Mouse (Mus musculus) lung, embryonic 15.5 days (tissue): ENCODE data around the gene Ttc29. TPM values are rescaled to one million over a fixed set of nuclear protein-coding genes. Genes with fewer than 3 reads are reported as not detected.

Source experiments
- ATAC-seq: fragments of 200-750 bp; cut with Nextera tagmentation; 2 replicates; pipeline ENCODE4 v1.8.0; 2017; ENCODE audit warnings: moderate number of reproducible peaks, borderline replicate concordance; ENCODE audit not compliant: low FRiP score, low TSS enrichment; ENCODE audit errors: extremely low read depth
- H3K27ac ChIP-seq: fragments of 300-500 bp; sonication (generic); 2 replicates; pipeline ENCODE4 v1.5.1; 2015; ENCODE audit warnings: moderate library complexity, mild to moderate bottlenecking, inconsistent platforms
- H3K27me3 ChIP-seq: fragments of 300-500 bp; sonication (generic); 2 replicates; pipeline ENCODE4 v1.6.1; 2015; ENCODE audit warnings: inconsistent platforms
- H3K36me3 ChIP-seq: fragments of 300-500 bp; sonication (generic); 2 replicates; pipeline ENCODE4 v1.6.1; 2015; ENCODE audit warnings: inconsistent platforms
- H3K4me1 ChIP-seq: fragments of 300-500 bp; sonication (generic); 2 replicates; pipeline ENCODE4 v1.6.1; 2015; ENCODE audit warnings: inconsistent platforms
- H3K4me2 ChIP-seq: fragments of 300-500 bp; sonication (generic); 2 replicates; pipeline ENCODE4 v1.6.1; 2015; ENCODE audit warnings: inconsistent platforms, mild to moderate bottlenecking, moderate library complexity
- H3K4me3 ChIP-seq: fragments of 300-500 bp; sonication (generic); 2 replicates; pipeline ENCODE4 v1.5.1; 2015; ENCODE audit warnings: mild to moderate bottlenecking, inconsistent platforms
- H3K9ac ChIP-seq: fragments of 300-500 bp; sonication (generic); 2 replicates; pipeline ENCODE4 v1.6.1; 2015; ENCODE audit warnings: inconsistent platforms
- H3K9me3 ChIP-seq: fragments of 300-500 bp; sonication (generic); 2 replicates; pipeline ENCODE4 v1.6.1; 2016; ENCODE audit warnings: inconsistent platforms
- WGBS: fragments of 180-500 bp; shearing (Covaris S2); methylation state at CpG from one replicate; pipeline ENCODE4 v1.1.7; 2015; 5-methylcytosine and 5-hydroxymethylcytosine counted together
- polyA plus RNA-seq: library from polyadenylated mRNA; unstranded; fragments of >200 nt; fragmentation: Nextera tagmentation; extraction: Ambion mirVana; gene quantifications from 2 replicates; pipeline ENCODE4 v1.2.1, GENCODE M21; 2015

Ttc29 gene
- polyA plus RNA-seq, 1 experiment from 2014 or later, result 2.0 TPM

- Histone ChIP-seq H3K4me1 (no peaks in the 10 kb centered on the region), H3K4me3 (no peak overlapping the region), H3K9me3 (no peaks in the 10 kb centered on the region), H3K4me2 (no peak overlapping the region), H3K36me3 (no peaks in the 10 kb centered on the region), H3K27ac (no peak overlapping the region), H3K27me3 (no peaks in the 10 kb centered on the region), H3K9ac (no peak overlapping the region)
- 65% methylated on average over 11 of the region's 11 CpGs for WGBS
- ATAC-seq, result no peak
These were observed 127.8 kb downstream of the Ttc29 start for GRCm38 (mm10) chr8:78340689-78341529.

- Histone ChIP-seq H3K4me1 (no peaks in the 10 kb centered on the region), H3K36me3 (no peaks in the 10 kb centered on the region), H3K4me2 (no peak overlapping the region), H3K4me3 (no peak overlapping the region), H3K9ac (no peak overlapping the region), H3K9me3 (no peaks in the 10 kb centered on the region), H3K27me3 (no peaks in the 10 kb centered on the region), H3K27ac (no peak overlapping the region)
- no peak for ATAC-seq
- 72% methylated on average over 4 of the region's 4 CpGs for WGBS
These were observed 129.1 kb downstream of the Ttc29 start for GRCm38 (mm10) chr8:78342151-78342550.

GRCm38 (mm10) chr8:78344006-78344405, 130.9 kb downstream of the Ttc29 start:
- Histone ChIP-seq H3K4me3 (no peak overlapping the region), H3K27ac (no peak overlapping the region), H3K27me3 (no peaks in the 10 kb centered on the region), H3K9ac (no peak overlapping the region), H3K4me1 (no peaks in the 10 kb centered on the region), H3K36me3 (no peaks in the 10 kb centered on the region), H3K4me2 (no peak overlapping the region), H3K9me3 (no peaks in the 10 kb centered on the region)
- WGBS, result 62% methylated on average over 2 of the region's 2 CpGs
- ATAC-seq, result no peak

- no peak for ATAC-seq
- Histone ChIP-seq H3K27me3 (no peaks in the 10 kb centered on the region), H3K9me3 (no peaks in the 10 kb centered on the region), H3K9ac (no peak overlapping the region), H3K4me2 (no peak overlapping the region), H3K4me1 (no peaks in the 10 kb centered on the region), H3K4me3 (no peak overlapping the region), H3K27ac (no peak overlapping the region), H3K36me3 (no peaks in the 10 kb centered on the region)
- WGBS, result 36% methylated on average over 7 of the region's 7 CpGs
These were observed 132.6 kb downstream of the Ttc29 start for GRCm38 (mm10) chr8:78345705-78346104.

DNA sequence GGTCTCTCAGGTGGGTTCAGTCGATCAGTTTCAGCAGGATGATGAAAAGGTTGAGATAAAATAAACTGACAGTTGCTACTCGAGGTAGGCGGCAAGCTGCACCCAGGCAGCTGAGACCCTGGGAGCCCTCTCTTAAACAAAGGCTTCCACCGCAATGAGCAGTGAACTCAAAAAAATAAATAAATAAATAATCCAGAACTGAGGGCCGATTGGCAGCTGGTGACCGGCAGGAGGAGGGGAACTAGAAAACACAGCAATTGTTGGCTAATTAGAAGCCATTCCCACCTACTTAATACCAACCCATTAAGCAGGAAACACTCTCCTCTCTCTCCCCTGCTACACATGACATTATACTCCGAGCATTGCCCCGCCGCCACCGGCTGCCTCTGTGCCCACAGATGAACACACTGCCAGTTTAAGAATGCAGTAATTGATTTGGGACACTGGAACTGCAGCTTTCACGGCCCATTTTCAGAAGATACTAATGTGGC, 133.1 kb downstream of the Ttc29 start:
- Histone ChIP-seq H3K27ac (no peak overlapping the region), H3K9me3 (no peaks in the 10 kb centered on the region), H3K9ac (no peak overlapping the region), H3K4me1 (no peaks in the 10 kb centered on the region), H3K27me3 (no peaks in the 10 kb centered on the region), H3K4me2 (no peak overlapping the region), H3K4me3 (no peak overlapping the region), H3K36me3 (no peaks in the 10 kb centered on the region)
- ATAC-seq, result no peak
- WGBS, result 28% methylated on average over 11 of the region's 11 CpGs

DNA sequence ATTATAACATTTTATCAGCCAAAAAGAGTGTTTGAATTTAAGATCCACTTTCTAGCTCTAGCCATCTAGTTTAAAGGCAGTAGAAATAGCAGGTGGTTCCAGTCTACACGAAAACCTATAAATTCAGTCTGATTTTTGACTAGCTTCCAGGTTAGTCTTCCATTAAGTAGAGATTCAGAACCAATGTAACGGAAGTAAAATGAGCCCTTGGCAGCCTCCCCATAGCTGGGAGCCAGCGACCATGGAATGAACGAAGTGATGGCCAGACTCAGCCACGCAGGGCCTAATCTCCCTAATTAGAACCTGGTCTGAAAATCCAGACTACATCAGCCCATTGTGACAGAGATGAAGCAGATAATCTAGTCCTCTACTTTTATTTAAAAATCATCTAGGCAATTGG, 140.8 kb downstream of the Ttc29 start:
- no peak for ATAC-seq
- Histone ChIP-seq H3K9ac (no peak overlapping the region), H3K4me1 (no peaks in the 10 kb centered on the region), H3K27ac (no peak overlapping the region), H3K9me3 (no peaks in the 10 kb centered on the region), H3K4me3 (no peak overlapping the region), H3K4me2 (no peak overlapping the region), H3K36me3 (no peaks in the 10 kb centered on the region), H3K27me3 (no peaks in the 10 kb centered on the region)
- 67% methylated on average over 5 of the region's 5 CpGs for WGBS

- H3K27ac ChIP-seq, result no peak overlapping the region
- H3K9me3 ChIP-seq, result no peaks in the 10 kb centered on the region
- H3K27me3 ChIP-seq, result no peaks in the 10 kb centered on the region
- no peaks in the 10 kb centered on the region for H3K4me1 ChIP-seq
- no peak overlapping the region for H3K9ac ChIP-seq
- no peak overlapping the region for H3K4me2 ChIP-seq
- WGBS, result 83% methylated on average over 5 of the region's 5 CpGs
- H3K4me3 ChIP-seq, result no peak overlapping the region
- ATAC-seq, result no peak
- no peaks in the 10 kb centered on the region for H3K36me3 ChIP-seq
These were observed 141.7 kb downstream of the Ttc29 start for GRCm38 (mm10) chr8:78354801-78355200.

- Histone ChIP-seq H3K4me1 (no peaks in the 10 kb centered on the region), H3K36me3 (no peaks in the 10 kb centered on the region), H3K9ac (no peak overlapping the region), H3K9me3 (no peaks in the 10 kb centered on the region), H3K4me2 (no peak overlapping the region), H3K27me3 (no peaks in the 10 kb centered on the region), H3K4me3 (no peak overlapping the region), H3K27ac (no peak overlapping the region)
- 87% methylated on average over 7 of the region's 7 CpGs for WGBS
- no peak for ATAC-seq
These were observed 177.7 kb downstream of the Ttc29 start for GRCm38 (mm10) chr8:78390756-78391155.

DNA sequence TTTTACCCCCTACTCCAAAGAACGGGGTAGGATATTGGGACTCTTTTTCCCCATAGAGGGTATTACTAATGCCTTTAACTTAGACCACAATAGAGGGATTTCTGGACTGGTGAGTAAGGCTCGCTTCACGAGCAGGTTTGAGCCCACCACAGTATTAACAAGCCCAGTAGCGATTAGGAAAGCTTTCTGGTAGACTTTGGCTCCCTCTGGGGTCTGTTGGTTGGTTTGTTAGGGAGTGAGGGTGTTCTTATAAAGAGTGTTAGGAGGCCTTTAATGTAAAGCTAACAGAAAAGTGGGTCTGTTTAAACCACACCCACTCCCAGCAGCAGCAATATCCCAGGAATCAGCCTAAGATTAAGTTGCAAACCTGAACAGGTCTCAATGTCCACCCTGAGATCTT, 206.2 kb downstream of the Ttc29 start:
- WGBS, result 31% methylated on average over 4 of the region's 4 CpGs
- no peak for ATAC-seq
- Histone ChIP-seq H3K9ac (no peak overlapping the region), H3K27me3 (peaks cover 58% of the 10 kb centered on the region), H3K4me2 (no peak overlapping the region; the same call in 1 of the 2 replicates), H3K36me3 (no peaks in the 10 kb centered on the region), H3K27ac (no peak overlapping the region), H3K4me1 (0 out of 2 replicates have a peak, but pooled peaks cover 7% of the 10 kb centered on the region), H3K4me3 (no peak overlapping the region), H3K9me3 (no peaks in the 10 kb centered on the region)

- no peaks in the 10 kb centered on the region for H3K9me3 ChIP-seq
- WGBS, result under 1% methylated on average over 19 of the region's 19 CpGs
- ATAC-seq, result 0 out of 2 replicates have a peak, but pooled peaks have one; percentile 42
- H3K27ac ChIP-seq, result no peak overlapping the region
- no peaks in the 10 kb centered on the region for H3K36me3 ChIP-seq
- peak overlapping the region; percentile 59 for H3K4me2 ChIP-seq
- H3K4me3 ChIP-seq, result peak overlapping the region; percentile 29
- H3K27me3 ChIP-seq, result peaks cover 64% of the 10 kb centered on the region
- 0 out of 2 replicates have a peak, but pooled peaks cover 7% of the 10 kb centered on the region for H3K4me1 ChIP-seq
- no peak overlapping the region for H3K9ac ChIP-seq
These were observed 207.0 kb downstream of the Ttc29 start for GRCm38 (mm10) chr8:78420101-78420503.

GRCm38 (mm10) chr8:78423937-78424336, 210.8 kb downstream of the Ttc29 start:
- Histone ChIP-seq H3K27me3 (peaks cover 88% of the 10 kb centered on the region), H3K36me3 (no peaks in the 10 kb centered on the region), H3K27ac (no peak overlapping the region), H3K4me2 (no peak overlapping the region), H3K9ac (no peak overlapping the region), H3K9me3 (no peaks in the 10 kb centered on the region), H3K4me3 (no peak overlapping the region), H3K4me1 (0 out of 2 replicates have a peak, but pooled peaks cover 7% of the 10 kb centered on the region)
- 0% methylated on average over 1 of the region's 1 CpGs for WGBS
- ATAC-seq, result no peak

DNA sequence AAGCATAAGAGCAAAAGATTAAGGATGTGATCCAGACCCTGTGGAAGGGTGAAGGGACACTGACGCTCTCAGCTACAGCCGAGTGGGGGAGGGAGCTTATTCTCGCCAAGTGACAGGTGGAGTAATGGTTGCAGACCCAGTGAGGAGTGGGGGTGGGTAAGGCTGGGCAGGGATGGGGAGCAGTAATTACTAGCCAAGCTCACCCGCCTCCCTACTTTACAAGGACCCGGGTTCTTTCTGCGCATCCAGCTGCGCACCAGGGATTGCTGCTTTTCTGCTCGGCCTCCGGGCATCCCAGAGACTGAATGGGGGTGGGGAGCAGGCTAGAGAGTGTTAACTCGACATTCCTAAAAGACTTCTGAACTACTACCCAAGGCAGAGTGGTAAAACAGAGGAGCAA, 213.4 kb downstream of the Ttc29 start:
- H3K36me3 ChIP-seq, result no peaks in the 10 kb centered on the region
- WGBS, result under 1% methylated on average over 10 of the region's 10 CpGs
- H3K9me3 ChIP-seq, result no peaks in the 10 kb centered on the region
- no peak overlapping the region for H3K4me3 ChIP-seq
- no peak for ATAC-seq
- no peak overlapping the region for H3K27ac ChIP-seq
- no peak overlapping the region for H3K9ac ChIP-seq
- no peak overlapping the region for H3K4me2 ChIP-seq
- peaks cover 90% of the 10 kb centered on the region for H3K27me3 ChIP-seq
- no peaks in the 10 kb centered on the region for H3K4me1 ChIP-seq
